8 mouse cellular contexts compared by ENCODE assay signal in genomic region chr5:113226632-113227102, GRCm38 (mm10). TPM values are rescaled to one million over a fixed set of nuclear protein-coding genes. Genes with fewer than 3 reads are reported as not detected.
DNase-seq lines count a peak whose midpoint lies in the region; ATAC-seq and TF ChIP-seq lines count a peak whose summit lies in the region.

TSS of gene Tmem211 (plus strand) at chr5:113226909.

- no peak within 1 kb of the TSS for H3K27ac ChIP-seq in bone marrow, adult 2 months (ENCODE audit: control insufficient read depth, insufficient read depth, low read depth, low read length, poor library complexity)
- peak within 1 kb of the TSS; percentile 81 for H3K27ac ChIP-seq in embryonic facial prominence, embryonic 10.5 days (replicated peaks)

- no peaks in the 10 kb centered on the region for H3K4me1 ChIP-seq in bone marrow, adult 2 months (ENCODE audit: control insufficient read depth, insufficient read depth, low read length)
- H3K4me1 ChIP-seq in embryonic facial prominence, embryonic 10.5 days: peaks cover 26% of the 10 kb centered on the region

- no peak for ATAC-seq in erythroblast, adult 5-6 weeks (replicated peaks; ENCODE audit: low FRiP score, poor library complexity, severe bottlenecking)

- intact Hi-C loops in left cerebral cortex, postnatal 4 days (cut with DNase I): loop anchor here (2.0 kb wide), 1 partner anchor 126 kb away; no protein-coding TSS in a partner anchor

- no peaks in the 10 kb centered on the region for H3K9me3 ChIP-seq in embryonic facial prominence, embryonic 10.5 days

- no peak for TF ChIP-seq POLR2A in bone marrow, adult 2 months (IDR thresholded peaks at IDR 0.05; ENCODE audit: borderline replicate concordance, control insufficient read depth, low read depth, low read length)

- no peak within 1 kb of the TSS for H3K4me3 ChIP-seq in bone marrow, adult 2 months (replicated peaks; ENCODE audit: control insufficient read depth, low read depth, low read length)
- H3K4me3 ChIP-seq in embryonic facial prominence, embryonic 10.5 days: peak within 1 kb of the TSS; percentile 48

- DNase-seq in embryonic facial prominence, embryonic 10.5 days (ENCODE audit: low spot score): peak; percentile 92
- peak; percentile 88 to 92 for DNase-seq in heart, adult 18-20 months
- peak; percentile 85 for DNase-seq in kidney, adult 11 months
- peak; percentile 92 for DNase-seq in left cerebral cortex, postnatal 4 days
- peak; percentile 94 for DNase-seq in mesoderm, embryonic 11.5 days (ENCODE audit: low read depth, low spot score)
- peak; percentile 80 for DNase-seq in right cerebral cortex, postnatal 25 days

- no peaks in the 10 kb centered on the region for H3K36me3 ChIP-seq in embryonic facial prominence, embryonic 10.5 days (replicated peaks)

- under 1% methylated on average over 13 of the region's 13 CpGs for WGBS in bone marrow, adult 2 months
- WGBS in embryonic facial prominence, embryonic 10.5 days: 1% methylated on average over 13 of the region's 13 CpGs

- TF ChIP-seq CTCF in bone marrow, adult 2 months (IDR thresholded peaks at IDR 0.05; ENCODE audit: control insufficient read depth, insufficient read depth, low read length): peak; percentile 78

- H3K27me3 ChIP-seq in embryonic facial prominence, embryonic 10.5 days (replicated peaks; ENCODE audit: low read depth, poor library complexity, severe bottlenecking): no peaks in the 10 kb centered on the region

RNA-seq across cellular contexts. Expression of gene Tmem211, which starts in this region (rescaled TPM):
- not detected in 2 replicates for polyA plus RNA-seq in bone marrow, adult 2 months (2011; ENCODE audit: insufficient read depth, insufficient read length, low replicate concordance, missing spikeins)
- polyA plus RNA-seq in embryonic facial prominence, embryonic 10.5 days (2016; fragmentation: Nextera tagmentation; extraction: Ambion mirVana): 0.21 and 0.46 TPM in 2 replicates
- total RNA-seq in heart, adult 18-20 months (2021): not detected
- under 1 TPM in 1 of 2 experiments, not detected in 1; 0.18 TPM for total RNA-seq in left cerebral cortex, postnatal 4 days (2021)
- total RNA-seq in erythroblast, adult 5-6 weeks (2015; ENCODE audit: low replicate concordance): not detected in 2 replicates
- total RNA-seq in erythroblast, adult 5-6 weeks (2017; ENCODE audit: low replicate concordance): not detected in 2 replicates

Comparison
In these comparisons a context has a peak if more than half of its experiments do, and no peak if none do; other contexts are left out.
1. Peak in DNase-seq, H3K4me3 ChIP-seq and H3K27ac ChIP-seq in embryonic facial prominence, embryonic 10.5 days; RNA of the gene not detected or under 1 TPM.
2. Peak in DNase-seq in heart, adult 18-20 months; RNA of the gene not detected or under 1 TPM.
3. Peak in DNase-seq in left cerebral cortex, postnatal 4 days; RNA of the gene not detected or under 1 TPM.